Mouse (Mus musculus) heart, adult 2 months (tissue): ENCODE data around the gene Slc52a3. TPM values are rescaled to one million over a fixed set of nuclear protein-coding genes. Genes with fewer than 3 reads are reported as not detected.

Source experiments
- DNase-seq, 2 experiments: peaks; one replicate each; pipeline ENCODE4 v3.0.0; 2021
- H3K27ac ChIP-seq: fragments of 200-600 bp; 2 replicates; pipeline ENCODE4 v1.8.1; 2022
- H3K27me3 ChIP-seq: fragments of 200-500 bp; 2 replicates; pipeline ENCODE4 v1.6.1; 2012; ENCODE audit warnings: mild to moderate bottlenecking, low read length, inconsistent platforms, mixed read lengths; ENCODE audit not compliant: control insufficient read depth, insufficient read depth
- H3K36me3 ChIP-seq: fragments of 200-500 bp; 2 replicates; pipeline ENCODE4 v1.6.1; 2012; ENCODE audit warnings: low read length, inconsistent platforms; ENCODE audit not compliant: control insufficient read depth, insufficient read depth
- H3K4me1 ChIP-seq: fragments of 200-500 bp; 2 replicates; pipeline ENCODE4 v1.6.1; 2011; ENCODE audit warnings: low read length; ENCODE audit not compliant: control insufficient read depth, insufficient read depth
- H3K4me3 ChIP-seq: fragments of 200-600 bp; 2 replicates; pipeline ENCODE4 v1.8.1; 2022
- H3K79me2 ChIP-seq: fragments of 200-500 bp; replicated peaks from 2 replicates; pipeline ENCODE4 v1.6.1; 2012; ENCODE audit warnings: mild to moderate bottlenecking, inconsistent platforms, low read length, moderate library complexity, mixed read lengths; ENCODE audit not compliant: control insufficient read depth, insufficient read depth
- H3K9ac ChIP-seq: fragments of 200-500 bp; 2 replicates; pipeline ENCODE4 v1.6.1; 2012; ENCODE audit warnings: low read depth, mild to moderate bottlenecking, control low read depth, inconsistent platforms, low read length, mixed read lengths
- CTCF ChIP-seq: fragments of 200-600 bp; IDR thresholded peaks from 2 replicates; pipeline ENCODE4 v1.8.1; 2022; ENCODE audit warnings: antibody characterized with exemption, mild to moderate bottlenecking, moderate library complexity
- EP300 ChIP-seq: fragments of 200-500 bp; IDR thresholded peaks from 2 replicates; pipeline ENCODE4 v1.6.1; 2011; ENCODE audit warnings: low read depth, low read length, control low read depth; ENCODE audit not compliant: insufficient read depth
- POLR2A ChIP-seq: fragments of 200-500 bp; IDR thresholded peaks from 2 replicates; pipeline ENCODE4 v1.6.1; 2011; ENCODE audit warnings: mild to moderate bottlenecking, low read depth, low read length, control low read depth; ENCODE audit not compliant: insufficient read depth
- WGBS: fragments of 180-500 bp; shearing (Covaris S2); methylation state at CpG from one replicate; pipeline ENCODE4 v1.1.7; 2018; 5-methylcytosine and 5-hydroxymethylcytosine counted together
- intact Hi-C: fragments of 180-260 bp; cut with DNase I; formaldehyde crosslinking; loops from one replicate; pipeline ENCODE4 v1.15.1; 2025
- polyA plus RNA-seq: library from polyadenylated mRNA; depleted of rRNA; stranded (reverse); fragments of >200 nt; gene quantifications from 2 replicates; pipeline ENCODE4 v1.2.3, GENCODE M21; 2012
- total RNA-seq, 2 experiments: library from RNA; stranded (reverse); gene quantifications; 2 replicates each; pipeline ENCODE4 v1.2.3; 2021

The Slc52a3 gene
- total and polyA plus RNA-seq, 3 experiments: 1.8 to 3.4 (median 2.5) TPM

GRCm38 (mm10) chr2:151971748-151972147, 24.6 kb upstream of the Slc52a3 start:
- H3K4me3 ChIP-seq: no peak overlapping the region
- intact Hi-C loops: no loop called here
- TF ChIP-seq CTCF (no peak), POLR2A (no peak), EP300 (no peak)
- H3K9ac ChIP-seq: no peak overlapping the region
- H3K4me1 ChIP-seq: peaks cover 20% of the 10 kb centered on the region
- DNase-seq: no peak
- H3K27ac ChIP-seq: no peak overlapping the region
- H3K36me3 ChIP-seq: no peaks in the 10 kb centered on the region; the same call in 1 of the 2 replicates
- no peaks in the 10 kb centered on the region for H3K27me3 ChIP-seq
- WGBS: 90% methylated on average over 5 of the region's 5 CpGs
- no peaks in the 10 kb centered on the region for H3K79me2 ChIP-seq

GRCm38 (mm10) chr2:151972880-151973594, 23.3 kb upstream of the Slc52a3 start:
- peak overlapping the region; percentile 49 for H3K4me3 ChIP-seq
- H3K27ac ChIP-seq: peak overlapping the region; percentile 60
- 30% methylated on average over 23 of the region's 23 CpGs for WGBS
- H3K9ac ChIP-seq: peak overlapping the region; percentile 66
- peaks cover 26% of the 10 kb centered on the region for H3K4me1 ChIP-seq
- no peak for TF ChIP-seq CTCF
- no peak for TF ChIP-seq EP300
- TF ChIP-seq POLR2A: no peak
- DNase-seq: peak; percentile 50 to 57
- H3K36me3 ChIP-seq: no peaks in the 10 kb centered on the region; the same call in 1 of the 2 replicates
- intact Hi-C loops: no loop called here
- no peaks in the 10 kb centered on the region for H3K27me3 ChIP-seq
- no peaks in the 10 kb centered on the region for H3K79me2 ChIP-seq

- peak; percentile 43 for TF ChIP-seq CTCF
- TF ChIP-seq EP300: no peak
- no peak for TF ChIP-seq POLR2A
- H3K4me1 ChIP-seq: peaks cover 29% of the 10 kb centered on the region
- WGBS: 18% methylated on average over 36 of the region's 36 CpGs
- H3K4me3 ChIP-seq: peak overlapping the region; percentile 49
- no peaks in the 10 kb centered on the region for H3K27me3 ChIP-seq
- H3K9ac ChIP-seq: peak overlapping the region; percentile 66
- no peaks in the 10 kb centered on the region for H3K79me2 ChIP-seq
- peak overlapping the region; percentile 60 for H3K27ac ChIP-seq
- peak; percentile 31 to 44 for DNase-seq
- intact Hi-C loops: no loop called here
- no peaks in the 10 kb centered on the region for H3K36me3 ChIP-seq
Measured at GRCm38 (mm10) chr2:151973595-151974562, 22.4 kb upstream of the Slc52a3 start.

- Histone ChIP-seq H3K4me3 (no peak overlapping the region), H3K79me2 (no peaks in the 10 kb centered on the region), H3K36me3 (no peaks in the 10 kb centered on the region), H3K9ac (no peak overlapping the region), H3K27me3 (no peaks in the 10 kb centered on the region), H3K4me1 (peaks cover 31% of the 10 kb centered on the region), H3K27ac (no peak overlapping the region)
- DNase-seq: no peak
- 94% methylated on average over 5 of the region's 5 CpGs for WGBS
- TF ChIP-seq CTCF (0 out of 2 replicates have a peak, but pooled peaks have one; percentile 9), EP300 (no peak), POLR2A (no peak)
- intact Hi-C loops: no loop called here
Measured at GRCm38 (mm10) chr2:151975295-151975694, 21.0 kb upstream of the Slc52a3 start.

DNA sequence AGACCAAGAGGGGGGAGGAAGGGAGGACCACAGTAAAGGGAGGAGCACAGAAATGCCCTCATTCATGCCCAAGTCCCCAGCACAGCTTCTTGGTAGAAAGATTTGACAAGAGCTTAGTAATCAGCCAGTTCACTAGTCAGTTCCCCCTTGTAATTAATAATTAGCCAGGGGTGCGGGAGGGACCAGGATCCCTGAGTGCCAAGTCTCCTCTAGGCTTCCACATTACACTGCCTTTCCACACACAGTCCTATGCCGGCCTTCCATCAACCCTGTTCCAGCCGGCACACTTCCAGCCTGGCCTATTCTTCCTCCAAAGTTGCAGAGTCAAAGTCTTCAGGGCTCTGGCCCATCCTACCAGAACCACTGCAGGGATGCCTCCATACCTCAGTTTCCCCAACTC, 20.2 kb upstream of the Slc52a3 start:
- Histone ChIP-seq H3K4me1 (peaks cover 33% of the 10 kb centered on the region), H3K79me2 (no peaks in the 10 kb centered on the region), H3K27ac (no peak overlapping the region), H3K27me3 (no peaks in the 10 kb centered on the region), H3K4me3 (no peak overlapping the region), H3K9ac (no peak overlapping the region), H3K36me3 (no peaks in the 10 kb centered on the region)
- 79% methylated on average over 3 of the region's 3 CpGs for WGBS
- intact Hi-C loops: no loop called here
- DNase-seq: no peak
- TF ChIP-seq CTCF (no peak), POLR2A (no peak), EP300 (no peak)
